Mouse (Mus musculus) cerebellum, adult 2 months (tissue): ENCODE data around the gene Car10.

Experiments used
- CTCF ChIP-seq: fragments of 200-500 bp; IDR thresholded peaks from 2 replicates; pipeline ENCODE4 v1.5.1; 2011; ENCODE audit warnings: low read depth, mild to moderate bottlenecking, control low read depth, low read length, moderate library complexity, borderline replicate concordance; ENCODE audit not compliant: insufficient read depth
- POLR2A ChIP-seq: fragments of 200-500 bp; IDR thresholded peaks from 2 replicates; pipeline ENCODE4 v1.6.1; 2011; ENCODE audit warnings: low read length, control low read depth, borderline replicate concordance; ENCODE audit not compliant: insufficient read depth

GRCm38 (mm10) chr11:93440466-93440865 is 342.6 kb downstream of the Car10 start:
- TF ChIP-seq CTCF (no peak), POLR2A (no peak)
